Mouse (Mus musculus) mesoderm, embryonic 11.5 days (tissue): ENCODE measurements at regions not wholly inside any gene's neighbourhood (a gene's known extent, or its start where the extent isn't known, plus 50 kb on each side); places are given as distances from the start of the nearest gene placed in this dataset.
"Not testable (repeated sequence)": the region's sequence is repeated elsewhere in the genome, so short reads cannot be mapped to it uniquely, and the experiment has no call there.

ENCODE experiments used
- DNase-seq: peaks from one replicate; pipeline ENCODE4 v3.0.0-alpha.2; 2012; ENCODE audit warnings: low read depth, low spot score

GRCm38 (mm10) chr11:41090391-41090900 is 335.3 kb upstream of the Ccng1 start:
- DNase-seq = not testable (repeated sequence)

DNA sequence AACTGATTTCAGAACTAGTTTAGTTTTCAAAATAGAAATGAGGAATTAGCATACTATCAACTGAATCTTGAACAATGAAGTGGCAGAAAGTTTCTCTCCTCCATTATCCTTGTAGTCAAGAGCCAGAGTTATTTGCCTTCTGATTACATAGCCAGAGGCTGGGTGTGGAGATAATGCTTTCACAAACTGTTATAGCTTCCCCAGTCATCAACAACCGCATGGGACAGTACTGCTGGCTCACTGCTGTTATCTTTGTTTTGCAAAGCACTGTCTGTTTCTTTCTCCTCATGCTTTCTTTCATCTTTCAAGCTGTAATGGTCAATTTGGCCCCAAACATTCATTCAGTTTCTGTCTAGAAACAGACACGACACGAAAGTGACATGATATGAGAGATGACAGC is 308.5 kb upstream of the Ccng1 start:
- DNase-seq = no peak

DNA sequence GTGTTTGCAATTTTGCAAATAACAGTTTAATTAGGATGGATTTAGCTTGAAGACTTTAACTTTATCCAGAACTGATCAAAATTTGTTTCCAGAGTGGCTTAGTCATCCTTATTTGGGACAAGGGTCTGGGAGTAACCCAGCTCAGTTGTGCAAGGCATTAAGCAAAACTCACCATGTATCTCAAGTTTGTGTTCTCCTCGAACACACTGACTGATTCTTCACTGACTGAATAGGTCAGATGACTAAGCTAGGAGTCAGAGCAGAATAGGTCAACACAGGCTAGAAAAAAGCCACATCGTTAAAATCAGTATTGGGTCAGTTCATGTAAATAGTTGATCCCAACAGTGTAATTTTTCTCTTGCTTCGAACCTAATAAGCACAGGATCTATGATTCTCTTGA is 302.7 kb upstream of the Ccng1 start:
- no peak for DNase-seq

DNA sequence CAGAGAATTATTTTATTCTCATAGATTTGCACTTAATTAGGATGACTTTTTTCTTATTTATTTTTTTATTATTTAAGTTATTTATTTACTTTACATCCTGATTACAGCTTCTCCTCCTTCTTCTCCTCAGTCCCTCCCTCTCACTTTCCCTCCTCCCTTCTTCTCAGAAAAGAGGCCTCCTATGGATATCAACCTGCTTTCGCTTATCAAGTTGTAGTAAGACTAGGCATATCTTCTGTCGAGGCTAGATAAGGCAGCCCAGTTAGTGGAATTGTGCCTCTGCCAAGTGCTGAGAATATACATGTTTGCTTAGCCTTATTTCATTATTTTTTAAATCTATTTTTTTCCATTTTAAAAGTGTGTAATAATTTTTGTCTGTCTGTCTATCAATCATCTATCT is 274.9 kb upstream of the Ccng1 start:
- DNase-seq = no peak

DNA sequence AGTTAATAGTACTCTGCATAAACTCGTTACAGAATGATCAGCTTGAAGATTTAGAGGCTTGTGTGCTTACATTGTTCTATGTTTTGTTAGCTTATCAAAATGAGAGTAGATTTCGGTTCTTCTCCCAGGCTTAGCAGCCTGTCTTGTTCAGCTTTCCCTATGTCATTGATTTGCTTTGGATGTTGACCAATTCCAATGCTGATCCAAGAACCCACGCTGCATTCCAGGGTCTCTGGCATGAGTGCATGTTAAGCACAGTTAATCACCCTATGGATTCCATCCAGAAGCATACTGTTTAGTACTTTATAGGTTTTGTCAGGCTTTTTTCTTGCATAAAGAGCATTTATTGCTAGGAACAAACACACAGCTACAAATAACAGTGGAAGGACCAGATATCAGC is 255.0 kb upstream of the Ccng1 start:
- no peak for DNase-seq

- DNase-seq = no peak
Observed at GRCm38 (mm10) chr11:40972806-40973205, 217.7 kb upstream of the Ccng1 start.

- peak; percentile 70 for DNase-seq
Observed at GRCm38 (mm10) chr11:40927168-40927567, 172.1 kb upstream of the Ccng1 start.

- DNase-seq = no peak
Observed at GRCm38 (mm10) chr11:40891485-40891884, 136.4 kb upstream of the Ccng1 start.

DNA sequence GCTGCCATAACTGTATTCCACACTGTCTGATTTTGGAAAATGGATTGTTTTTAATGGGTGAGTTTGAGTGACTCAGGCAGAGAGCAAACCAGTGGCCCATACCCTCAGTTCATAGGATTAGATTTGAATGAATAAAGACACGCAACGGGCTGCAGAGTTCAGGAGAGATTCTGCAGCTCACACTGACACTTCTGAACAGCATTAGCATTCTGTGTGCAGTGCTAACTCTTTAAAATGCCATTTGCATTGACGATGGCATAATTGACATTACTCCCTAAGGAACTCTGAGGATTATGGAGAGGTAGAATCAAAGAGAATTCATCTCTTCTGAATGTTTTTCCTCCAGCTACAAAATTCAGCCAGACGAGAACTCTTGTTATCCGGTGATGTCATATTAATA is 129.4 kb upstream of the Ccng1 start:
- no peak for DNase-seq

- no peak for DNase-seq
Observed at GRCm38 (mm10) chr11:40879589-40879988, 124.5 kb upstream of the Ccng1 start.

DNA sequence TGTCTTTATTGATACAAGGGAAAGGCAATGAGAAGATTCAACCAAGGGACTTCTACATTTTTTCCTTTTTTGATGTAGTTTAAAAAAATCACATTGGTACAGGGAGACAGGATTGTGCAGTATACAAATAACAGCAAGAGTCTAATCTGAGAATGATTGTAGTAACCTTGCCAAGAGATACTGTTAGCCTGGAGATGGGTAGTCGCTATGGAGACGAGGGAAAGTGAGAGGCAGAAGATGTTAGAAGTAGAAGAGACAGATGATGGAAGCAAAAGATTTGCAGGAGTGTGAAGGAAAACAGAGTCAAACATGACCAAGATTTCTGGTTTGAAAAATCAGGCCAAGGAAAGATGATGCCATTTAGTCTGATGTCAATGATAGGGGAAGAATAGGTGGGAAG is 117.9 kb upstream of the Ccng1 start:
- DNase-seq = no peak

DNA sequence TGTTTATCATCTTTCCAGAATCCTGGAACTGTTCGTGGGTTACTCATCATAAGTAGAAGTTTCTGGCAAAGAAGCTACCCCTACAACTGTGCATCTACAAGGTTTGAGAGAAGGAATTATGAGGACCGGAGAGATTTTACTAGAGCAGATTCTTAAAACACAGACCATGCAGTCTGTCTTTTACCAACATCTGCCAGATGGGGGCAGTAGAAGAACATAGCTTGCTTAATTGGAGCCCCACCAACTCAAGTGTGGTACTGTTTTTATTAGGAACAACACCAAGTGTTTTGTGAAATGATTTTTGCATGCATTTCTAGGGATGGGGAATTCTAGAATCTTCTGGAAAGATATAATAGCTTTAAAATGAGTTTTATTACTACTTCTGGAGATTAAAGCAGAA is 110.6 kb upstream of the Ccng1 start:
- DNase-seq = peak; percentile 61

- no peak for DNase-seq
Observed at GRCm38 (mm10) chr11:40851361-40851760, 96.2 kb upstream of the Ccng1 start.

- peak; percentile 26 for DNase-seq
Observed at GRCm38 (mm10) chr11:40850652-40851092, 95.6 kb upstream of the Ccng1 start.

DNA sequence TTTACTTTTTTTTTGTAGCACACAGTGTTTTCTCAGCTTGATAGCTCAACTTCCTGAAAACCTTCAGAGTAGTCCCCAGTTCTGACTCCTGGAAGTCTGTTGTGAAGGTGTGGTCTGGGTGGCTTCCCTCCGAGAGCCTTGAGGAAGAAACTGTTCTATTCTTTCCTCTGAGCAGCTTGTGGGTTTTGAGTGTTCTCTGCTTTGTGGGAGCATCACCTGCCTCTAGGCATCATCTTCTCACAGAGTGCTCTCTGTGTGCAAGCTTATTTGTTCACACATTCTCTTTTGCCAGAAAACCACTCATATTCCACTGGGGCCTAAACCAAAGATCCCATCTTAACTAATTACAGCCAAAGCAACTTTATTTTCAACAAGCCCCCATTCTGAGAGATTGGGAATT is 91.5 kb upstream of the Ccng1 start:
- no peak for DNase-seq

- peak; percentile 11 for DNase-seq
Observed at GRCm38 (mm10) chr11:40835393-40835792, 80.3 kb upstream of the Ccng1 start.
